Mouse (Mus musculus): ENCODE measurements around the gene Atr. TPM values are rescaled to one million over a fixed set of nuclear protein-coding genes. Genes with fewer than 3 reads are reported as not detected.

The Atr gene
- 1 to 10 TPM; 3.6 to 4.4 TPM for total RNA-seq (2021)
- long read RNA-seq, experiment 1, result 0 reads
- long read RNA-seq, experiment 2, partial matches to known transcripts, result 1 of 1 reads
- long read RNA-seq, experiment 2, other reads (novel, unspliced or antisense), result 0 of 1 reads

DNA sequence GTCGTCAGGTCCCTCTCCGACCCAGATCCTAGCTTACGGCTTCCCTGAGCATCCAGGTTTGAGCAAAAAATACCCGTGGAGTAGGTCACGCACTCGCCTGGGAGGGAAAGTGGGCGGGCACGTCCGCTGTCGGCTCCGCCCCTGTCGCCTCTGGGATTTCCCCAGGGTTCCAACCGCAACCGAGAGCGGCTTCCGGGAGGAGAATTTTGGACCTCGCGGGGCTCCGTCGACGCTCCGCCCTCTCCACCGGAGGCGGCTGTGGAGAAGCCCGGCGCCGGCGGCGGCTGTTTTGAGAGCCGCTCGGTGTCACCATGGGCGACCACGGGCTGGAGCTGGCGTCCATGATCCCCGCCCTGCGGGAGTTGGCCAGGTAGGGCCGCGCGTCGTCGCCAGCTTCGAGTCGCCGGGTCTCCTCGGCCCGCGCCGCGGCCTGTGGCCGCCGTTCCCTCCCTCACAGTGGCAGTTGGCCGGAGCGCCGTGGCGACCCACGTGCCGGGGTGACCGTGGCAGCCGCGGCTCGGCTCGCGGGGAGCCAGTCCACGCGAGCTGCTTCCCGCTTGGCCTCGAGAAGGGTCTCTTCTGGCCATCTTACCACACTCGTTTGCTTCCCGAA is at the start of gene Atr:
Gene Atr (plus strand): TSS at position 184 of the 613 bp plus-strand sequence.
- intact Hi-C loops (cut with DNase I), result loop anchor here (5.0 kb wide), 1 partner anchor 360 kb away; no protein-coding TSS in a partner anchor
- peak; percentile 91 for DNase-seq

DNA sequence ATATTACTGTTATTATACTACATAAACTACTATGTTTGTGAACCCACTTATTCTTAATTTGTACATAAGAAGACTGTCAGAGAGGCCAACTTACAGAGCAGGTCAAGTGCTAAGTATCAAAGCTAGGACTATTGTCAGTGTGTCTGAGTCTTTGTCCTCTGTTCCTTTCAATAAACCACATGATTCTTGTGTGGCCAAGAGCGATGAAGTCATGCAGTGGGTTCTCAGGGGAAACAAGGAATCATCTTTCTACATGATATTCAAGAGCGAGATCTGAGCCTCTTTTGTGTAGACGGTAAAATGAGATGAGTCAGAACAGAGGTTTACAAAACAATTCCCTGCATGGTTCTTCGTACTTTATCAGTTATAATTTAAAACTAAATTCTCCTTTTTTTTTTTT is 47.8 kb upstream of the Atr start:
- no peak for DNase-seq
- intact Hi-C loops (cut with DNase I), result no loop called here

DNA sequence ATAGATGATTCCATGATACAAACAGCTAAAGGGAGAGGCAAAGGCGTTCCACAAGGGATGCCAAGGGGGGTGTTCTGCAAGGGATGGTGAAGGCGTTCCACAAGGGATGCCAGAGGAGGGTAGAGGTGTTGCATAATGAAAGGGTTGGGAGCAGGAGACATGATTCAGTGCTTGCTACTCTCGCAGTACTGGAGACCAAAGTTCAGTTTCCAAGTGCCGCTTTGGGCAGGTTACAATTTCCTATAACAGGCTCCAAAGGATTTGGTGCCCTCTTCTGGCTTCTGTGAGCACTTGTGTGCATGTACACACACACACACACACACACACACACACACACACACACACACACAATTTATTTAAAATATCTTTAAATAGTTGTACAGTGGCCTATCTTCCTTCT is 45.6 kb upstream of the Atr start:
- intact Hi-C loops (cut with DNase I), result no loop called here

DNA sequence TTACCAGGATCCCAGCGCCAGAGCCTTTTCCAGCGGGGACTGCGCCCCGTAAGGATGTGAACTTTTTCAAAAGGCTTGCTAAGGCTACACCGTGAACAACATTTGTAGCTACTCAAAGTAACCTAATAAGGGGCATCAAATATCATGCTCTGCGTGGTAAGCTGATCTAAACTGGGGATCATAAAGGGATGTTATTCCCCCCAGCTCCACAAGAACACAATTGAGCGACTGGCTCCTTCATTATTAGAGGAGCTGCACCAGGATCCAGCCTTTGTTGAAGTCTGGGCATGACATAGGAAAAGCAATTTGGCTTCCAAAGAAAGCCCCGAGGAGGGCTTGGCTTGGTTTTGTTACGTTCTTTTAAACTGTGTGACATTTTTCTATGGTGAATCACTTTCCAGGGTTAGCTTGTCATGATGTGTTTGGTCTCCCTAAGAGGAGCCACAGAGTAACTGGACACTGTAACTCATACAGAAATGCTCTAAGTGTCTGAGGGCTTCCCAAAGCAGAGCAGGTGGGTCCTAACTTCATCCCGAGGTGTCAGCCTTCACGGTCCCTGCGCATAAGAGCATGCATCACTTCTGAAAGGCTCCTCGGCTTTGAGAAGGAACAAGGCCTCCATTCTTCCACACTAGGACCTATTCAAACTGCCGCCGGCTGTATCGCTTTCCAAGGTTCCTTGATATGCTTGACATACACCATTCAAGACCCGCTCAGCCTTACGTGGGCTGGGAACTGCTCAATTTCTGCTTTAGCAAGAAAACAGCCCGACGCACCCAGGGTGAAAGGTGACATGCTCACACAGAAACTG is 43.5 kb upstream of the Atr start:
- no peak for DNase-seq
- intact Hi-C loops (cut with DNase I), result no loop called here

More for the DNA sequence above, 45.6 kb upstream of the Atr start:
- no peak for DNase-seq

DNA sequence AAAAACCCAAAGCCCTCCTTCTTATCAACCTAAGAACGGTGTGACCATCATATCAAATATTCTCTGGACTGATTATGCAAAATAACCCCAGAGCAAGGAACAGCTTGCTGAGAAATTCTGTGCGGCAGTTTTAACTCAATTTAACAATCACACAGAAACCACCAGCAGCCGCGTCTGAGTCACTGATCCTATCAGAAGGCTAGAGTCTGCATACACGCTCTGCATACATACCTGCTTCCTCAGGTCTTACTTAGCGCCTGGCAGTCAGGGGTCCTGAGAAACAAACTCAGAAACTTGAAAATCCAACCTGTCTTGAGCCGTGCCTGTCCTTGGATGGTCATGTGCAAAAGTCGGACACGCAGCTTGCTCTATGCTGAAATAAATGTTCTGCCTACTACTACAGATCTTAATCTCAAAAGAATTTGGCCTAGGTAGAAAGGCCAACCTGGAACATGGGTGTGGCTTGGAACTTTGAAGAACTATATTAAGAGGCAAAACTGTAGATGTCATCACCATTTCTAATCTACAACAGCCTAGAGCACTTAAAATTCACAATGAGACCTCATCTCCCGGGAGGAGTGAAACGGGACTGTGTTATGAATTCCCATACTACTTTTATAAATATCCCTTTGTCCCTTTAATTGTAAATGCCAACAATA is 42.3 kb upstream of the Atr start:
- no peak for DNase-seq
- intact Hi-C loops (cut with DNase I), result no loop called here

DNA sequence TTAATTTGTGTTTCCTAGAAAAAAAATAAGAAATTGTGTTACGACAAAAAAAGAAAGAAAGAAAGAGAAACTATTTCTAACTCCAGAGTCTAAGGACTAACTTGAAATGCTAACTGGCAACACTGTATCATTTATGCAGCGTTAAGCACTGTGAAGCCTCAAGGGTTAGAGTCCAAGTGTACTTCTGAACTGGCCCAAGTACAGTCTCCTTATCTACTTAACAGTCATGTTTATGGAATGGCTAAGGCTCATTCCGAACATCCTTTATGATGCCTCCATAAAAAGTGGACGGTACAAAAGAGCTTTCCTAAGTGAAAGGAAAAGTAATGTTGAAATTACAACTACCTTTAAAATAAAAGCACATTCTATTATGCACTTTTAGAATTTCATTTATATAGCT is 41.7 kb upstream of the Atr start:
- intact Hi-C loops (cut with DNase I), result no loop called here
- DNase-seq, result no peak

DNA sequence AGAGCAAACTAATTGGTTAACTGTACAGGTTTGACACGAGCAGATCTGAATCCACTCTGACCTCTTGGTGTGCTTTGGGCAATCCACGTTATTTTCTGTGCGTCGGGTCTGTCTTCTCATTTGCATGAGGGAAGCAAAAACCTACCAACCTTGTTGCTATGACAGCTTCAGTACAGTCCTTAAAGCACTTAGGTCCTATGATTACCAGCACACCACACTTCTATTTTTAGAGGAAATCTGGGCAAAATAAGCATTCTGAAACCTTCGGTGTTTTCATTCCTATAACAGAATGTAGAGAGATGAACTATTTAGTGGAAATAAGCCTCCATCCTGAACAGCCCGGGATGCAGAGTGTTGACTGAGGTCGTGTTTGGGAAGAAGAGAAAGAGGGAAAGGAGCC is 34.9 kb upstream of the Atr start:
- intact Hi-C loops (cut with DNase I), result no loop called here
- no peak for DNase-seq

DNA sequence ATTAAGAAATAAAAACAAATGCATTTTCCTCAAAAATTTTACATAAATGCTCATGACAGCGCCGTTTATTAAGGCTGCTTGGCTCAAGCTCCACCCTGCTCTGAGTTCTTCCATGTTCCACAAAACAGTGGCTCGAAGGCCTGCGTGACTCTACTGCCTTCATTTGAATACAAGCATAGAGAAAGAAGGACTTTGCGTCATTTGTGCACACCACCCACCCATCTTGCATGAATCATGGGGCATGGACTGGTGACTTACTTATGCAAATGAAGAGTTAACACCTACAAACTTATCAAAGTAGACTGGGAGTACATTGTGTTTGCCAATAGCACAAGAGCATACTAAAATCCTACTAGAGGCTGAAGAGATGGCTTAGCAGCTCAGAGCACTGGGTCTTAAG is 29.8 kb upstream of the Atr start:
- no peak for DNase-seq
- intact Hi-C loops (cut with DNase I), result no loop called here

DNA sequence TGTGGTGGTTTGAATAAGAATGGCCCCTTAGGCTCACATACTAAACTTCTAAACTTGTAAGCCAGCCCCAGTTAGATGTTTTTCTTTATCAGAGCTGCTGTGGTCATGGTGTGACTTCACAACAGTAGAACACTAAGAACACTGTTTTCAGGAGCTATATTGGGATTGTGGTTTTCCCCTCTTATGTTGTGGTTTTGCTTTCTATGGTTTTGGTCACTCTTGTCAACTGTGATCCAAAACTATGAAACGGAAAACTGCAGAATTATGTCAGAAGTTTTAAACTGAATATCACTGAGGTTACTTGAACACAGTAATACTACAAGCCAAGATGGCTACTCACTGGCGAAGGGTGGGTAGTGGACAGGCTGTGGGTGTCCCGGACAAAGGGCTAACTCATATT is 24.6 kb upstream of the Atr start:
- DNase-seq, result no peak
- intact Hi-C loops (cut with DNase I), result no loop called here

DNA sequence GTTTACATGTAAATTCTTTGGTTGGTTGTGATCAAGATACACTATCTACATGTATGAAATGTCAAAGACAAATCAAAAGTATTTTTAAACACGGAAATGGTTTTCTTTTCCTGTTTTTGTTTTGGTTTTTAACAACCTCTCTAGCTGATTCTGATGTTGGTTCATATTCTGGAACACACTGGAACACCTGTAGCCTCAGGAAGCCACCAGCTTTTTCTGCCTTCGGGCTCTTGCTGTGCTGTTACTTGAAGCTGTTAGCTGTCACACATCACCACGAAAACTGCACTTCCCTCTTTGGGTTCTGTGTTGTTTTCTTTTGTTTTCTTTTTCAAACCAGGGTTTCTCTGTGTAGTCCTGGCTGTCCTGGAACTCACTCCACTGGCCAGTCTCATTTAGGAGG is 22.6 kb upstream of the Atr start:
- DNase-seq, result no peak
- intact Hi-C loops (cut with DNase I), result no loop called here

DNA sequence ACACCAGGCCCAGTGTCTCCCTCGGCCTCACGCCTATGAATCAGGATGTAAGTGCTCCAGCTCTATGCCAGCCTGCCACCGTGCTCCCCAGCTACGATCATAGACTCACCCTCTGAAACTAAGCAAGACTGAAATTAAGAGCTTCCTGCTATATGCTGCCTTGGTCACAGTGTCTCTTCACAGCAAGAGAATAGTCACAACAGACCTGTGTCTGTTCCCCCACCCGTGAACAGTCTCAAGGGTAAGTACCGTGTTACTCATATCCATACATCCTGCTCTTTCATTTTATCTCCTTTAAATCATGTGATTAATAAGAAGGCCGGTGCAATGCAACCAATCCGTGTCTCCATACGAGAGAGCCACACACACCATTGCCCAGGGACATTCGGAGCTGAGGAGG is 21.7 kb upstream of the Atr start:
- no peak for DNase-seq
- intact Hi-C loops (cut with DNase I), result no loop called here

DNA sequence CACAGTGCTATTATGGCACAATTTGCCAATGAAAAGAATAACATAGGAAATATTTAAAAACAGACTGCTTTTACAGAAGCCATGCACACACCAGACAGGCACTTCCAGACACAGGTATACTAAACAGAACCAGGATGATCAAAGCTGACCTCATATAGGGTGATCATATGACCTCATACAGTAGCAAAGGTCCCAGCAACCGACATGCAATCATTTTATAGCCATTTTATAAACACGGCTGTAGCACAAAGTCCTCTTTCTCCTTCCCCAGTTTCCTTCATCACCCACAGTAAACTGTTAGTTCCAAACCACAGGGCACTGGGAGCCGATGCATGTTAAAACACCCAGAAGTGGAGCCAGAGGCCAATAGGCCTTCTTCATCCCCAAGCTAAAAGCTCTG is 18.0 kb upstream of the Atr start:
- DNase-seq, result no peak
- intact Hi-C loops (cut with DNase I), result no loop called here

DNA sequence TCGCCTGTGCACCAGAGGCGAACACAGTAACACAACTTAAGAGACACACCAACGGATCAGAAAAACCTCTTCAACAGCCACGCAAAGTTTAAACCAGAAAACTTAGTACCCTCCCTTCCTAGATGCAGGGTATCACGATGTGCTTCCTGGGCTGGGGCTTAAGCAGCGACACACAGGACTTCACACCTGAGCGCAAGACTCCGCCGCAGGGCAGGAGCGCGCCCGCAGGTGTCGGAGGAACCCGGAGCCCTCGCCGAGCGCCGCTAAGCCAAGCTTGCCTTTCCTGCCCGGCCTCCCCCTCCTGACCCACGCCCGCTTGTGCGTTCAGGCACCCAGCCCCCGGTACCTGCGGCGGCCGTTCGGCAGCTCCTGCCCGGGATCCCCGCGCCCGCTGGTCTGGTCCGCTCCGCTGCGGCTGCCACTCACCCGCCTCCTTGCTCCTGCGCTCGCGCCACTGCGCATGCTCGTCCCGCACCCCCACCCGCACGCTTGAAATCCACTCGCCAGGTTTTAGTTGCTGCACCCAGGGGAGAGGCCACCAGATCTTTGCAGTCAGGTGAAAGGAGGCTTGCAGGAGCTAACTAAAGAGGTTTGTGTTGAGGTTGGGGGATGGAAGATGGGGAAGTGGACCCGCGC is 12.5 kb upstream of the Atr start, which contains the start of gene Pls1:
Gene Pls1 (minus strand): TSS at position 487 of the 636 bp plus-strand sequence.
- intact Hi-C loops (cut with DNase I), result no loop called here

DNA sequence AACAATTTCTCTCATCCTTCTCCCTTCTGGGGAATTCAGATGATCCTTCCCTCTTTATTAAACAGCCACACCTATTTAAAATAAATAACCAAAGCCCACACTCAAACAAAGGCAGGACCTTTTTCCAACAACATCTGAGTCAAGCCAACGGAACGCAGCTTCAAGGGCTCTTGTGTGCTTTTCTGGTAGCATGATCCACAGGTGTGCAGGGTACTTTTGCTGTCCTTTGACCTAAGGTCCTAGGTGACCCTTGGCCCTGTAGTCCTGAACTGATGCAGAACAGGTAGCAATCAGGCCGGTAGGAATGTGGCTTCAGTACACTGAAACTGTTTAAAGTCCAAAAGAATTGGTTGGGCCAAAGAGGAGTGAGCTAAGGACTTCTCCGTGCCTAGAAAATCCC is 11.7 kb upstream of the Atr start:
- DNase-seq, result no peak
- intact Hi-C loops (cut with DNase I), result no loop called here

More for the DNA sequence above, 12.5 kb upstream of the Atr start, which contains the start of gene Pls1:
- peak; percentile 53 to 58 for DNase-seq

DNA sequence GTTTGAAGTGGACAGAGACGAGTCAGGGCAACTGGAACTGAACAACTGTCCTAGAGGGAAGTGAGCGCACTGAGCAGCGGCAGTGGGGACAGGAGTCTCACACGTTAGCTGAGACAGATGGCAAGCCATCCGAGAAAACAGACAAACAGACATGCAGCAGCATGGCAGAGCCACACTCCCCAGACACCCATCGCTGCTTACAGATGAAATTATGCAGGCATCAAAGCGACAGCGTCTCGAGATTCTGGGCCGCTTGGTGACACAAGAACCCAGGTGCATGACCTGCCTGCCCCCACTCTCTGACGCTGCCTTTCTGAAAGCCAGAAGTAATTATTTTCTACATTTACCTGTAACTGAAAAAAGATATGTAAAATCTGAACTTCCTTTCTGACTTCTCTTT is 5.7 kb upstream of the Atr start:
- intact Hi-C loops (cut with DNase I), result loop anchor here (5.0 kb wide), 1 partner anchor 309 kb away; no protein-coding TSS in a partner anchor
- DNase-seq, result no peak

DNA sequence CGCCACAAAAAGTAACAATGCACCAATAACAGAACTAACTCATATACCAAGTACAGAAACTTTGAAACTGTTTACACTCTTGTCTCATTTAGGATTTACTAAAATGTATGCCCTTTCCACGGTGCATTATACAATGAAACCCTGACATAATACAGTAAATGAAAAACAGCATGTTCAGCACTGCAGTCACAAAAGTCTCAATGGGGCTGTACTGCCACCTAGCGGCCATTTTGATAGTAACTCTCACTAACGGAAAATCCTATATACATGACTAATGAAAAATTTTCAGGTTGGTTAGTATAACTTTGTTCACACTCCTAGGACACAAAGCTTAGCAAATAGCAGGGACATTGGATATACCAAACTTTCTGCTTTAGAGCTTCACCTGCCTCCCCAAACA is 4.5 kb upstream of the Atr start:
- peak in 1 of 2 experiments; percentile 40 for DNase-seq

DNA sequence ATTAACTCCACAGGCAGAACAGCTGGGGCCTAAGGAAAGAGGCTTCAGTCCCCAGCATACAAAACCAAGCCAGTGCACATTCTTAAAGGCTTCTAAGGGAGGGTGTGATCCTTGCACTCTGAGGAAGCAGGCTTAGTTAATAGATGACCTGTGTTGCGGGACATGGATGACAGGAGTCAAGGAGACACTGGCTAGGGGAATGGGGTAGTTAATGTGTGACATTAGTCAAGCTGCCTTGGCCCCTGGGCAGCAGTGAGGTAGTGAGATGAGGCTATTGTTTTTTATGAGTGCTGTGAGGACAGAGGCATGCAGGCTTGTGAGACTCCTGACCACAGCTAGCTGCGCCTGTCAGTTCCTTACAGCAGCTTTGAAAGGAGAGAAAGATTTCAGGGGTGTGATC is 2.5 kb upstream of the Atr start:
- intact Hi-C loops (cut with DNase I), result loop anchor here (5.0 kb wide), 2 partner anchors 313 to 358 kb away; no protein-coding TSS in a partner anchor
- no peak for DNase-seq

More for the DNA sequence above, 4.5 kb upstream of the Atr start:
- intact Hi-C loops (cut with DNase I), result loop anchor here (5.0 kb wide), 1 partner anchor 311 kb away; no protein-coding TSS in a partner anchor

DNA sequence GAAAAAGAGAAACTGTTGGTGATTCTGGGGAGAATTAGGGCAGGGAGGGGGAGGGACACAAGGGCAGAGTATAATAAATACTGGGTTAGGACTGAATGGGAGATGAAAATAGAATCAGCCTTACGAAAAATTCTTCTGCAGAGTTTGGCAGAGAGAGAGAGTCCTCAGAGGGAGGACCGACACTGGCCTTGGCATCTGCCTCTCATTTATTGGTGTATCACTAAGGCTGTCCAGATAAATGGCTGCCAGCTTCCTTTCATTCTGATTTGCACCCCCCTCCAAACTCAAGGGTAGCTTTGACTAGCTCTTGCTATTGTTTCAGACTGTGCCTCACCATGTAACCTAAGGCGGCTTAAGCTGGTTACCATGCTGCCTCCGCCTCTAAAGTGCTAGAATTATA is 1.4 kb upstream of the Atr start:
- DNase-seq, result no peak
- intact Hi-C loops (cut with DNase I), result loop anchor here (5.0 kb wide), 1 partner anchor 359 kb away; no protein-coding TSS in a partner anchor

DNA sequence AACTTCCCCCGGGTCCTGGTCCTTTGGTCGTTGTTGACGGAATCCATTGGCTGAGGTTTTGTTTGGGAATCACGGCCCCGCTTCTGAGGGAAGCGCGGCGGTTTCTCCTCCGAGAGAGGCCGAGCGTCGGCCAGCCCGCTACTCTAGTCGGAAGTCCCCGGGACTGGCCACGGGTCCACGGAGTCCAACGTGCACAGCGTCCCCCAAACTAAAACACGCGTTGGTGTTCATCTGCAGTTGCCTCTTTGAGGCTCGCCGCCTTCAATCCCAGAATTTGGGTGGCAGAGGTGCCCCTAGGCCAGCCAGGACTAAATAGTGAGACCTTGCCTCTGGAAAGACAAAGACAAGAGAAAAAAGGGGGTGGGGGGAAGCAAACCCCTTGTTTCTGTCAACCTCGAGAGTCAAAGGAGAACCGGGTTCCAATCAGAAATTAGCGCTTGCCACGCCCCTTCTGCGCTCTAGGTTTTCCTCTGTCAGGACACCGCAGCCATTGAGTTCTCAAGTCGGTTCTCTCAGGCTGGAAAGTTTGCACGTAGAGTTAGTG is 702 bp downstream of the Atr start:
- intact Hi-C loops (cut with DNase I), result loop anchor here (5.0 kb wide), 1 partner anchor 361 kb away; no protein-coding TSS in a partner anchor
- no peak for DNase-seq

DNA sequence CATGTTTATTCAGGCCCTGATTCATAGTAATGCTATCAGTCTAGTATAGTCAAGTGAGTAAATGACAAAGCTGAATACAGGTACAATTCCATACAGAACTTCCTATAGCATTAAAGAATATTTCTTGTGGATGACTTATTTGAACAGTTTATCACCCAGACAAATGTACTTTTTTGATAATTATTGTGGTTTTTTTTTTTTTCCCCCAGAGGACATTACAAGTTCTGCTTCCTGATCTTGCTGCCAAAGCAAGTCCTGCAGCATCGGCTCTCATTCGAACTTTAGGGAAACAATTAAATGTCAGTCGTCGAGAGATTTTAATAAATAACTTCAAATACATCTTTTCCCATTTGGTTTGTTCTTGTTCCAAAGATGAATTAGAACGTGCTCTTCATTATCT is 20.8 kb downstream of the Atr start:
- intact Hi-C loops (cut with DNase I), result no loop called here

More for the DNA sequence above, 20.8 kb downstream of the Atr start:
- no peak for DNase-seq

Measured in gastrocnemius, postnatal 36 days (tissue).